Mouse (Mus musculus) monocyte, adult 5-6 weeks (primary cell): ENCODE measurements around the gene Tmem217. TPM values are rescaled to one million over a fixed set of nuclear protein-coding genes. Genes with fewer than 3 reads are reported as not detected.
A peak's percentile ranks its signal among the peaks of the same experiment; 100 is the strongest.

Experiments
- ATAC-seq: fragments of 153-309, 156-312 bp; replicated peaks from 2 replicates; pipeline ENCODE4 v1.8.0; 2017; ENCODE audit warnings: mild to moderate bottlenecking; ENCODE audit not compliant: low TSS enrichment, insufficient number of reproducible peaks, severe bottlenecking, poor library complexity, low FRiP score
- total RNA-seq: library from RNA; stranded (forward); fragments of 200-1000, 200-491, 200-594 nt; gene quantifications from 3 replicates; pipeline ENCODE4 v1.2.3, GENCODE M21; 2017

Gene Tmem217
- total RNA-seq, result not detected in 3 replicates

DNA sequence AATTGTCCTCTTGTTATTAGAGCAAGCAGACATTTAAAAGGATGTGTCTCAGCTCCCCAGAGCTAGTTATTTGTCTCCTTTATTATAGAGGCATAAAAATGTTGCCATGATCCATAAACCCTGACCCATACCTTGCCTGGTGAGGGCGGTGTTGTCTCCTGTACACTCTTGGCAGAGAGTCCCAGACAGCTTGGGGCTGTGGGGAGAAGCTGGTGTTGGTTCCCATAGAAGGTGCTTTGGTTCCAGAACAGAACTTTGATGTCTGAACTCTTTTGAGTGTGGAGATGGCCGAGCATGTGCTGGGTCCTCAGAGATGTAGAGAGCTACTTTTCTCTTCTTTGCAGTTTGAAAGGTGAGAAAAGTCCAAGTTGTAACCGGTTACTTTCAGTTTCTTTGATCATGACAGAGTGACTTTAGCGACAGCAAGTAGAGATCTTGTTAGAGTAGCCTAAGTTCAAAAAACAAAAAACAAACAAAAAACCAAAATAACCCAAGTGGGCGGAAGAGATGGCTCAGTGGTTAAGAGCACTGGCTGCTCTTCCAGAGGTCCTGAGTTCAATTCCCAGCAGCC is at the start of gene Tmem217:
Tmem217 (minus strand) TSS at position 224 of the 571 bp plus-strand sequence.
- no peak for ATAC-seq

DNA sequence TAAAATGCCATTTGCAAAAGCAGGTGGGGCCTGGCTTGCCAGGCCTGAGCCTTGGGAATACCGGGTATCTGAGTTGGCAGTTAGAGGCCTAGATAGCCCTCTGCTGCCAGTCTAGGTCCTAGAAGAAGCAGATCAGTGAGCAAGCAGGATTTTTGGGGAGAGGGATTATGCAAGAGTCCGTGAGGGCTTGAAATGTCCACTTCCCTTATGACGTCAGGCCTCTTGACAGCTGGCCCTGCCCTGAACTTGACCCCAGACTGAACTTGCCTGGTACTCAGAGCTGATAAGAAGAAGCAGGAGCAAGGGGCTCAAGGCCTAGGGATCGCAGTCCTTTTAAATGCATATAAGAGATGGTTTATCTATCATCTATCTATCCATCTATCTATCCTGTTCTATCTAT is 49.2 kb upstream of the Tmem217 start:
- ATAC-seq, result peak; percentile 87

DNA sequence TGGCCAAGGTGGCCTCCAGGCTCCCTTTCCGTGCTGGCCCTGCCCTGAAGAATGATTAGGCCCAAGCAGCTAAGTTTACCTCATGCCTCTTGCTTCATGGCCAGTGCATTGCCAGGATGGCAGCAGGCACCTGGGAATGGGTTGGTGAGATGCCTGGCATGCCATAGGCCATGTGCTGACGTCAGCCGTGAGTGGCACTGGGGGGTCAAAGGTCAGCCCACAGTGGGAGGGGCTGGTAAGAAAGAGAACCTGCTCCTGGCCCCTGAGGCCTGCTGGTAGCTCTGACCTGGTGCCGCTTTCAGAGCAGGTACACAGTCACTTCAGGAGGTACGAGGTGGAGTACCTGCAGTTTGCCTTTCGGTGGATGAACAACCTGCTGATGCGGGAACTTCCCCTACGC is 47.4 kb upstream of the Tmem217 start:
- ATAC-seq, result no peak

DNA sequence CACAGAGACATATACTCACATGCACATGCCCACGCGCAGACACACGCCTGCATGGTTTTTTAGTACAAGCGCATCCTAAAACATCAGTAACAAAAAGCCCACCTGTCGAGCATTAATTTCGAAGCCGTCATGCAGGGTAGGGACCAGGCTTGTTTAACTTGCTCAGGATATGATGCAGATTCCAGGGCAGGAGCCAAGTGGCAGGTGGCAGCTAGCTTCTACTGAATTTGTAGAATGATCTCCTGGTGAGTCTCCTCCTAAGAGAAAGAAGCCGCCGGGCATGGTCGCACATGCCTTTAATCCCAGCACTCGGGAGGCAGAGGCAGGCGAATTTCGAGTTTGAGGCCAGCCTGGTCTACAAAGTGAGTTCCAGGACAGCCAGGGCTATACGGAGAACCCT is 46.9 kb upstream of the Tmem217 start:
- no peak for ATAC-seq

DNA sequence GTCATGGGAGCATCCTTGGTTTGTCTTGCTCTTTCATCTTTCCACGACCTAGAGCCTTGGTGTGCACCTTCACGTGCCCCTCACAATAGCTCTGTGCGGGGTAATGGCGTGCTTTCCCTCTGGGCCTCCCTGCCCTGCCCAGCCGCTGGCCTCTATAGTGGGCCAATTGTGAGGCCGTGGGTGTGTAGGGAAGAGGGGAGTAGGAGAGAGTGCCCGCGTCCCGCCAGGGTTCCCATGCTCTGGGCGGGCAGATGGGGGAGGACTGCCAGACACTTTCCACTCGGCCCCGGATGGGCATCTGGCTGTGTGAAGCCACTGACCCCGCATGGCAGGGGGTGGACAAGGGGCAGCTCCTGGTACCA is 44.6 kb upstream of the Tmem217 start:
- no peak for ATAC-seq

DNA sequence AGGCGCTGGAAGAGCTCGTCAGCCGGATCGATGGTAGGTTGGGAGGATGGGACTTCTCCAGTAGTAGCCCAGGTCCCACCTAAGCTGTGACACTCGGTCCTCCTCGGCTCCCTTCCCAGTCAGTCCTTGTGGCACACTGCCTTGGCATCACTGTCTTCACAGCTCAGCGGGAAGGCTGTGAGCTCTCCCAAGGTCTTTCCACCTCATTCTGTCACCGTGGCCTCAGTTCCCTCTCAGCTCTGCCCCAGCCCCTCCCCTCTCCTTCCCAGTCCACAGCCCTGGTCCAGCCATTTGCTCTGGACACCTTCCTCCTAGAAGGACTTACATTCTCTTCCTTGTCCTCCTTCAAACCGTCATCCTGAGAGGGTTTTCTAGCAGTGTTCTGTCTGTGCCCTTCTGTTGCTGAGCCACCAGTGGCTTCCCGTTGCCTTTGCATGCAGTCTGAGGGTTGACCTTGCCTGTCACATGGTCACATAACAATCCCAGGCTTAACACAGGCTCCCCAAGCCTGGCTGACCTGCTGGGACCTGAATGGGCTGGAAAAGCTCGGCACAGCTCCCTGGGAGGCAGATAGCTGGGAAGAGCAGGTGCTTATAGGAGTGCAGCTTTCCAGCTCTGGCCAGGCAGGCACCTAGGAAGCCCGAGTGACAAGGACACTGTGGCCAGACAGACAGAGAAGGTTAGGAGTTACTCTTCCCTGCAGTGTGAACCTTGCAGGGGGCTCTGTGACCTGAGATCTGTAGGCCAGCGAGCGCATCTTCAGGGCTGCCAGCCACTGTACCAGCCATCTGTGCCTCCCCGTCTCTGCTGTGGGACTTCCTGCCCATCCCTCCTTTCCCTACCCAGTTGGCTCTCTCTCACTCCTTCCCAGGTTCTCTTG is 43.9 kb upstream of the Tmem217 start:
- no peak for ATAC-seq

DNA sequence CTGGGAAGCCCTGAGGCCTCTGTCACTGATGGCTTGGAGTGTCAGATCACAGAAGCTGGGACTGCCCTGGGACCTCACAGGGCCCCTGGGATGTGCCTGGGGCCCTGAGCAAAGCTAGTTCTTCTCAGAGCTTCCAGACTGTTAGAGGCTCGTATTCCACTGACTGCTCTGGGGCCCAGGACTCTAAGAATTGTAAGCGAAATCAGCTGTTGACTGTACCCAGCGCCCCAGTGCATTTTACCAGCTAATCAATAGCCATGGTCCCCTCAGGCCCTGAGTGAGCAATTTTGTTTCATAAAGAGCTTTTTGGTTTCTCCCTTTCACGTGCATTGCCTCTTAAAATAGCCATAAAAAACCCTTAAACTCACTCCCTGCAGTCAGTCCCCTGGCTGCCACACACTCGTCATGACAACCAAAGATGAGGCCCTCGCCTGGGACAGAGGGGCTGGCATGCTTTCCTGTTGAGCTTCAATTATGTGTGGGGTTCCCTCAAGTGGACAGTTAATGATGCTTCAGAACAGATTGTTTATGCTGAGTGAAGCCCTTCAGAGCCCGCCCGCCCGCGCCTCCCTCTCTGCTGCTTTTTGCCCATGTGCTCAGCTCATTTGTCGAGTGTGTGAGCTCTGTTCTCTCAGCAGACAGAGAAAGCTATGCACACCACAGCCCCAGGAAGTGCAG is 37.2 kb upstream of the Tmem217 start:
- ATAC-seq, result no peak

DNA sequence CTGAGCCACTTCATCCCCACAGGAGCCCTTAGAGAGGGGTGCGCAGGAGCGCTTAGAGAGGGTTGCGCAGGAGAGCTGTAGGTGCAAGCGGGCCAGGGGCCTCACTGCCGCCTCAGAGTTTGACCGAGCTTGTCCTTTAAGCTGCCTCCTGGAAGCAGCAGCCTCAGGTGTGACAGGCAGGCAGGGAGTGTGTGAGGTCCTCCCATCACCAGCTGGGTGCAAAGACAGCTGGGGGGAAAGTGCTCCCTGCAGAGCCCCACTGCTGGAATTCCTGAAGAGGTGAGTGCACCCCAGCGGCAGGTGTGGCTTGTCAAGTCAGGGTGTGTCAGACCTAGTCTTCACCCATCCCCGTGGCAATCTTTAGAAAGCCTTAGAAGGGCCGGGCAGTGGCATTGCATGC is 34.7 kb upstream of the Tmem217 start:
- no peak for ATAC-seq

DNA sequence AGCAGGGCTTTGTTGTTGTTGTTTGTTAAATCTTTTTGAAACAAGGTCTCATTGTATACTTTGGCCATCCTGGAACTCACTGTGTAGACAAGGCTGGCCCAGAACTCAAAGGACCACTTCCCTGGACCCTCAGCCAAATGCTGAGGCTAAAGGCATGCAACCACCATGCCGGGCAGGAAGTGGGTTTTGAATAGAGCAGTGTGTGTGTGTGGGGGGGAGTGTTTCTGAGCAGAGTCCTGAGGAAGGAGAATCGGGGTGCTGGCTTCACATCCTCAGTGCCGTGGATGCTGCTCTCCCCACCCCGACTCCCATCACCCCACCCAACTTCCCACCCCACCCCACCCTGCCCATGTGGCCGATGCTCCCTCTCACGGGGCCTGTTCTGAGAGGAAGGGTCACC is 33.3 kb upstream of the Tmem217 start:
- ATAC-seq, result no peak

DNA sequence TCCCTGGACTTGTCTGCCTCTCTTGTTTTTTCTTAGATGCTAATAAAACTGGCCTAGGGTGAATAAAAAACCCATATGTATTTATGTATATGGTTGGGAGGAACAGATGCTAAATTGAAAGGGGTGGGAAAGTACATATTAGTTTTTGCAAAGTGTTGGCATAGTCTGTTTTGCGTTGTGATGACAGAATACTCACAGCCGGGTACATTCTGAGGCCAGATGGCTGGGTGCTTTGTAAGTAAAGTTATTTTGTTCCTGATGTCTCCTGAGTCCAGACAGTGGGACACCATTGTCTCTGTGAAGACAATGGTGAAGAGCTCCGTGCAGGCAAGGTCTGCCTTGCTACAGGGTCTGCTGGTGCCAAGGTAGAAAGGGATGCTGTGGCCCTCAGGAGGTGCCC is 32.6 kb upstream of the Tmem217 start:
- no peak for ATAC-seq

DNA sequence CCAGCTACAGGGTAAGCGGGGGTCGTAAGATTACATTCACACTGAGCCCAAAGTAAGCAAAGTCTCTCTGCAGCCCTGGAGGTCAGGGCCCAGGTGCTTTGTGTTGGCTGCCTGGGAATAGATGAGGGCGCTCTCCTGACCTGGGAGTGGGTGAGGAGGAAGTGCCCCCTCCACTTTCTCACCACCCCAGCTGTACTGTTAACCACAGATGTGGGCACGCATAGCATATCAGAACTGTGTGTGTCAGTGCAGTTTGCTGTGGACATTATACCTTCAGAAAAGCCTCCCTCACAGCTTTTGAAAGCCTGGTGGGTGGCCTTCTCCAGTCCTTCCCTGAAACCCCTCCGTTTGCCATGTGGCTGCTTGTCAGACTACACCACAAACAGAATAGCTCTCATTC is 32.1 kb upstream of the Tmem217 start:
- ATAC-seq, result no peak

DNA sequence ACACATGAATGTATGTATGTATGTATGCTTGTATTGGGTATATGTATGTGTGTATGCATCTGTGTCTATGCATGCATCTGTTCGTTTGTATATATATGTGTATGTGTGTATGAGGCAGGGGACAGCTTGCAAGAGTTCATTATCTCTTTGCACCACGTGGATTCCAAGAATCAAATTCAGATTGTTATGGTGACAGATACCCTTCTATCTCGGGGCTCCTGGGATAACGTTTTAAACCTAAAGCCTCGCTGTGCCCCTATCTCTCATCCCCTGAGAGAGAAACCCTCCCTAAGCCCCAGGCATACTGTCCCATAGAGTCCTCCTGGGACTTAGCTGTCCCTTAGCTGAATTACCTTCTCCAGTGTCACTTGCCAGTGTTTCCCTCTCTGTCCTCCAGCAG is 31.4 kb upstream of the Tmem217 start:
- no peak for ATAC-seq

DNA sequence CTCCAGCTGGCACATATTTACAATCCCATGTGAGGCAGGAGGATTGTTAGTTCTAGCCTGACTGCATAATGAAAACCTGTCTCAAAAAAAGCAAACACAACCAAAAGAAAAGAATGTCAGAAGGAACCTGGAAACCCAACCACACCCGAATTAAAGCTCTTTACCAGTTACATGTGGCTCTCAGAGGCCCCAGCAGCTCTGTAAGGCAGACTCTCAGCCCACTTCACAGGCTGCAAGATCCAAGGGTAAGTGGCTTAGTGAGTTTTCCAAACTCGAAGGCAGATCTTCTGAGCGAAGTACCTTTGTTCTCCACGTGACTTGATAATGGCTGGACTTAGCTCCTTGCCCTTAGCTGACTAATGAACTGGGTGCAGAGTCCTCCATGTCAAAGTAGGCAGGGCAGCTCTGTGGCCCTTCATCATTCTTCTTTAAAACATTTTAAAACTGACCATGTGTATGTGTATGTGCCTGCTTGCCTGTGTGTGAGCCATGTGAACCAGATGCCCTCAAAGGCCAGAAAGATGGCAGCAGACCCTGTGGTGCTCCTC is 27.5 kb upstream of the Tmem217 start:
- ATAC-seq, result no peak

DNA sequence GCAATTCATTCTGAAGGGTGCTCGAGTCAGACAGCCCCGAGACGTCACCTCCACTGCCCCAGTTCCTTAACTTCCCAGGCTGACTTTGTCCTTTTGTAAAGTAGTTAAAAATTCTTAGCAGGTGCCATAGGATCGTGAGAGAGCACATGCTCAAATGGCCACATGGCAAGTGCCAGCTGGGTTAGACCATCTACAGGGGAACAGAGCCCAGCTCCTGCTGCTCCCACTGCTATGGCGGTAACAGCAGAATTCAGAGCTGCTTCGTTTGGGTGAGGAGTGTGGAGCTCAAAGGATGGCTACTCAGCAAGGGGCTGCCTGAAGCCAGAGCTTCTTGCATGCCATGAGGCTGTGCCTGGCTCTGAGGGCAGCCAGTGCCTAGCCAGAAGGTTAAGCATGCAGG is 17.6 kb upstream of the Tmem217 start:
- no peak for ATAC-seq

DNA sequence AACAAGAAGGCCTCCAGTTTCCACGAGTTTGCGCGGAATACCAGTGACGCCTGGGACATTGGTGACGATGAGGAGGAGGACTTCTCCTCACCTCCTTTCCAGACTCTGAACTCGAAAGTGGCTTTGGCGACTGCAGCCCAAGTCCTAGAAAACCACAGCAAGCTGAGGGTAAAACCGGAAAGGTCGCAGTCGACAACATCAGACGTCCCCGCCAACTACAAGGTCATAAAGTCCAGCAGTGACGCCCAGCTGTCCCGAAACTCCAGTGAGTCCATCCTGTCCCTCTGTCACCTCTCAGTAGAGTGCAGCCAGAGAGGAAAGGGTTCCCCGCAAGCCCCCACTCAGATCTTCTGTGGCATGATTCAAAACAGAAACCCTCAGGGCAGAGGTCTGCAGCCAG is 16.2 kb upstream of the Tmem217 start:
- no peak for ATAC-seq

DNA sequence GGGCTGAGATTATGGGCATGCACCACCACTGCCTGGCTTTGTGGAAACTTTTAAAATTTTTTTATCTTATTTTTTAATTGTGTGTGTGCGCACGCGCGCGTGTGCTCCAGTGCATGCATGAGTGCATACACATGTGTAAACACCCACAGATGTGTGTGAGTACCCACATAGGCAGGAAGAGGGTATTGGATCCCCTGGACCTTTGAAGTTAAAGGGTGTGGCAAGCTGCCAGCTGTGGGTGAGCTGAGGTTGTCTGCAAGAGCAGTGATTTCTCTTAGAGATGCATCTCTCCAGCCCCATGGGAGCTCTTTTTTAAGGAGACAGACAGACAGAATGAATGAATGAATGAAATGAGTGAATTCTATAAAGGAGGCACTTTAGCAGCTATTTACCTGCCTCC is 13.3 kb upstream of the Tmem217 start:
- no peak for ATAC-seq

DNA sequence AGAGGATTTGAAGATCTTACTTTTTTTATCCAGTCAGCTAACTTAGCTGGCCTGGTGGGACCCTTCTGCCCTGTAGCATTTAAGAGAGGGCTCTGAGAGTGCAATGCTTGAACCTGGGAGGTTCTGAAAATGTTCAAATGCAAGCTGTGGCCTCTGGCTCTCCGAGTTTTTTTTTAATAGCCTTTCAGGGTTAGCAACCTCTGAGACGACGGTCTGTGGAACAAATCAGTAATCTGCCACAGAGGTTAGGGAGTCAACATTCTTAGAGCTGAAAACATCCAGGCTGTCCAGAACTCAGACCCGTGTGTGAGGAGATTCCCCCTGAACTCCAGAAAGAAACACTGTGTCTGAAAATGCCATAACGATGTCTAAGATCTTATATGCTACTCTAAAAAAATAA is 6.3 kb upstream of the Tmem217 start:
- no peak for ATAC-seq

DNA sequence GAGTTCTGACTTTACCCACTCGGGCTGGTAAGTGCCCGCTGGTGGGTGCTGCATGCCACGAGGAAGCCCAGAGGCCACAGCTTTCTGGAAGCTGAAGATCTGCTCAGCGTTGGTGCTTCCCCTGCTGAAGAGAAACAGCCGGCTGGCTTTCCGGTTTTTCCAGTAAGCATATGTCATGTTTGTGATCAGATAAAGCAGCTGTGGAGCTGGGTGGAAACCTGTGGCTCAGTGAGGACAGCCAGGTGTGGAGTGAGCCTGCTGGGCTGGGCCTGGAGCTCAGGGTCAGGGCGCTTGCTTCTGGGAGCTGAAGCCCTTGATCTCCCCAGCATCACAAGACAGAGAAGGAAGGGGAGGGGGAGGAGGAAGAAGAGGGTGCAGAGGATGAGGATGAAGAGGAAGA is 4.7 kb upstream of the Tmem217 start:
- ATAC-seq, result no peak

DNA sequence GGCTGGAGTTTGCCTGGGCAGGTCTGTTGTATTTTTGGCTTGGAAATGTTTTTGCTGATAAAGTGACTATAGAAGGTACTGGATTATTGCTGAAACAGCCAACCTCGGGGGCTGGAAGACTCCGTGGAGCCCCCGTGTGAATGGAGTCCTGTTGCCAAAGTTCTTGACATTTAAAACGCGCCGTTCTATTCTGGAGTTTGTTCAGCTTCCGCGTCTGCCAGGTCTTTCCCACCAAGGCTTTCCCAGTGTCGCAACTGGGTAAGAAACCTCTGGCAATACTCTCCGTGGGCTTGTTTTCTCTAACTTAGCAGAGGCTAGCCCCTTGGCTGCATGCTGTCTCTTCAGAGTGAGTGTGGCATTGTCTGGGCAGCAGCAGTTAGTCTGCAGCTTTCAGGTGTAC is 4.3 kb upstream of the Tmem217 start:
- ATAC-seq, result no peak

DNA sequence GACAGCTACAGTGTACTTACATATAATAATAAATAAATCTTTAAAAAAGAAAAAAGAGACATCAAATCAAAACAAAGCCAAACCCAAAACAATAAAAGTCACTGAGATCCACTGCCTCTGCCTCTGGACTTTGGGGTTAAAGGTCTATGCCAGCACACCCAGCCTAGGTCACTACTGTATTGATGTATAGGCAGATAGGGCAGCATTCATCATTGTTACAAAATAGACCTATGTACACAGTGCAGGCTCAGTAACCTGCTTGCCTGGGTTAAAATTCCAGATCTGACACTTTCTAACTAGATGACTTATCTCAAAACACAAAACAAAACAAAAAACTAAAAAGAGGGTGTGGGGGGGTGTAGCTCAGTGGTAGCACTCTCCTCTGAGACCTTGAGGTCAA is 2.0 kb upstream of the Tmem217 start:
- no peak for ATAC-seq
